Mouse (Mus musculus): ENCODE results near the gene Zfp981.
"Not testable (repeated sequence)": the region's sequence is repeated elsewhere in the genome, so short reads cannot be mapped to it uniquely, and the experiment has no call there.

Gene Zfp981

GRCm38 (mm10) chr4:146501727-146502126, at the start of gene Zfp981:
Zfp981 (plus strand) TSS chr4:146502027.
- not testable (repeated sequence) for DNase-seq

- DNase-seq, result not testable (repeated sequence)
Observed at GRCm38 (mm10) chr4:146452576-146452975, 49.3 kb upstream of the Zfp981 start.

- not testable (repeated sequence) for DNase-seq
Observed at GRCm38 (mm10) chr4:146454170-146454569, 47.7 kb upstream of the Zfp981 start.

GRCm38 (mm10) chr4:146454896-146455295, 46.9 kb upstream of the Zfp981 start:
- DNase-seq, result no peak

GRCm38 (mm10) chr4:146455321-146455721, 46.5 kb upstream of the Zfp981 start:
- no peak for DNase-seq

GRCm38 (mm10) chr4:146456061-146456726, 45.6 kb upstream of the Zfp981 start:
- no peak for DNase-seq

- DNase-seq, result no peak
Observed at GRCm38 (mm10) chr4:146457126-146457525, 44.7 kb upstream of the Zfp981 start.

- DNase-seq, result no peak
Observed at GRCm38 (mm10) chr4:146457720-146458119, 44.1 kb upstream of the Zfp981 start.

- not testable (repeated sequence) for DNase-seq
Observed at GRCm38 (mm10) chr4:146459822-146460221, 42.0 kb upstream of the Zfp981 start.

GRCm38 (mm10) chr4:146460685-146461084, 41.1 kb upstream of the Zfp981 start:
- DNase-seq, result not testable (repeated sequence)

GRCm38 (mm10) chr4:146463649-146464351, 38.0 kb upstream of the Zfp981 start:
- DNase-seq, result not testable (repeated sequence)

- DNase-seq, result not testable (repeated sequence)
Observed at GRCm38 (mm10) chr4:146469984-146470383, 31.8 kb upstream of the Zfp981 start.

- DNase-seq, result not testable (repeated sequence)
Observed at GRCm38 (mm10) chr4:146474181-146474580, 27.6 kb upstream of the Zfp981 start.

- DNase-seq, result not testable (repeated sequence)
Observed at GRCm38 (mm10) chr4:146474716-146475676, 26.8 kb upstream of the Zfp981 start.

GRCm38 (mm10) chr4:146476260-146476659, 25.6 kb upstream of the Zfp981 start:
- DNase-seq, result not testable (repeated sequence)

GRCm38 (mm10) chr4:146476959-146477358, 24.9 kb upstream of the Zfp981 start:
- not testable (repeated sequence) for DNase-seq

- not testable (repeated sequence) for DNase-seq
Observed at GRCm38 (mm10) chr4:146480376-146481096, 21.3 kb upstream of the Zfp981 start.

- DNase-seq, result not testable (repeated sequence)
Observed at GRCm38 (mm10) chr4:146482546-146482945, 19.3 kb upstream of the Zfp981 start.

- DNase-seq, result not testable (repeated sequence)
Observed at GRCm38 (mm10) chr4:146483571-146484280, 18.1 kb upstream of the Zfp981 start.

- DNase-seq, result not testable (repeated sequence)
Observed at GRCm38 (mm10) chr4:146484676-146485075, 17.2 kb upstream of the Zfp981 start.

- not testable (repeated sequence) for DNase-seq
Observed at GRCm38 (mm10) chr4:146485183-146485939, 16.5 kb upstream of the Zfp981 start.
